Mouse (Mus musculus): ENCODE results near the gene Rfx6. TPM values are rescaled to one million over a fixed set of nuclear protein-coding genes. Genes with fewer than 3 reads are reported as not detected.

Rfx6 gene
- polyA plus RNA-seq, 1 experiment from 2014 or later, result not detected

- Histone ChIP-seq H3K27ac (replicated peaks) (no peak overlapping the region), H3K4me1 (no peaks in the 10 kb centered on the region), H3K36me3 (no peaks in the 10 kb centered on the region), H3K4me2 (replicated peaks) (no peak overlapping the region), H3K9me3 (replicated peaks) (no peaks in the 10 kb centered on the region), H3K4me3 (replicated peaks) (no peak overlapping the region), H3K9ac (no peak overlapping the region), H3K27me3 (no peaks in the 10 kb centered on the region)
- ATAC-seq (ENCODE audit: insufficient number of reproducible peaks, low FRiP score, low TSS enrichment, low read depth), result no peak
- 46% methylated on average over 5 of the region's 5 CpGs for WGBS
These were observed 90.9 kb downstream of the Rfx6 start for GRCm38 (mm10) chr10:51768445-51768844.

DNA sequence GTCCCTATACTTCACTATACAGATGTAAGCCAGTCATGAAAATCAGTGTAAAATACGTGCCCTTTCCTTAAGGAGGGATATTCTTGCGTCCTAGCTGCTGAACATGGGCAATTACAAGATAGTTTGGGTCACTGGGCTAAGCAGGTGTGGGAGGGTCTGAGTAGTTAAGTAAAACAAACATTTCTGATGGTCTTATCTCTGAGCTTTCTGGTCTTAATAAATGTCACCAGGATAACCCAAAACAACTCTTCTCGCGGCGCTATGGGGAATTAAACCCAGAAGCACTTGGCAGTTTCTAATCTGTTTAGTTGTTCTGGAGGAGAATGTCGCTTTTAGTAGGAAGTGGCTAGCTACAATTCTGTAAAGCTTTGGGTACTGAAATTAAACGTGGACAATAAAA, 91.7 kb downstream of the Rfx6 start:
- H3K27me3 ChIP-seq, result no peaks in the 10 kb centered on the region
- H3K4me2 ChIP-seq (replicated peaks), result no peak overlapping the region
- no peaks in the 10 kb centered on the region for H3K36me3 ChIP-seq
- no peak overlapping the region for H3K9ac ChIP-seq
- 36% methylated on average over 7 of the region's 7 CpGs for WGBS
- ATAC-seq (ENCODE audit: insufficient number of reproducible peaks, low FRiP score, low TSS enrichment, low read depth), result no peak
- H3K4me3 ChIP-seq (replicated peaks), result no peak overlapping the region
- no peaks in the 10 kb centered on the region for H3K9me3 ChIP-seq (replicated peaks)
- no peaks in the 10 kb centered on the region for H3K4me1 ChIP-seq
- no peak overlapping the region for H3K27ac ChIP-seq (replicated peaks)

DNA sequence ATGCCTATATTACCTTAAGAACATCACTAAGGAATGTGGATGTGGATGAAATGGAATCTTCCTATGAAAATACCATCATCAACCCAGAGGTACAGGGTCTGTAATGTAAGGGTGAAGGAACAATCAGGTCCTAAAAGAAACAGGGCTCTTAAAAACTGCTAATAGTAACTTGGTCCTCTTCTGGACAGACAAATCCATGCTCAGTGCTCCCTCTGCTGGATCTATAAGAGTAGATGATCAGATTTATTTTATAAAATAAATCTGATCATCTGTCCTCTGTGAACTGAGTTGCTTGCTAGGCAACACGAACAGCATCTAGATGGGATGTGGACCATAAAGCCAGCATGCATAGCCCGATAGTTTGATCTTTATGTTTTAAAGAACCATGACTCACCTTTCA, 102.1 kb downstream of the Rfx6 start:
- Histone ChIP-seq H3K36me3 (no peaks in the 10 kb centered on the region), H3K4me3 (replicated peaks) (no peak overlapping the region), H3K9ac (no peak overlapping the region), H3K9me3 (replicated peaks) (no peaks in the 10 kb centered on the region), H3K27ac (replicated peaks) (no peak overlapping the region), H3K4me2 (replicated peaks) (no peak overlapping the region), H3K27me3 (no peaks in the 10 kb centered on the region), H3K4me1 (no peaks in the 10 kb centered on the region)
- 72% methylated on average over 2 of the region's 2 CpGs for WGBS
- no peak for ATAC-seq (ENCODE audit: insufficient number of reproducible peaks, low FRiP score, low TSS enrichment, low read depth)

Other genes with a start within 250 kb of the Rfx6 start
- gene Gm49339, start 197.1 kb upstream of the Rfx6 start, polyA plus RNA-seq (2015; fragmentation: Nextera tagmentation; extraction: Ambion mirVana), result 1.3 and 1.7 TPM in 2 replicates
- 3.6 and 4.0 TPM in 2 replicates for gene Lilr4b, start 197.1 kb upstream of the Rfx6 start, polyA plus RNA-seq (2015; fragmentation: Nextera tagmentation; extraction: Ambion mirVana)
- 4.9 and 5.1 TPM in 2 replicates for gene Lilrb4a, start 186.8 kb upstream of the Rfx6 start, polyA plus RNA-seq (2015; fragmentation: Nextera tagmentation; extraction: Ambion mirVana)
- 1.1 and 1.5 TPM in 2 replicates for gene Fam162b, start 87.2 kb upstream of the Rfx6 start, polyA plus RNA-seq (2015; fragmentation: Nextera tagmentation; extraction: Ambion mirVana)
- gene Gprc6a, start 46.3 kb upstream of the Rfx6 start, polyA plus RNA-seq (2015; fragmentation: Nextera tagmentation; extraction: Ambion mirVana), result not detected in 2 replicates